Mouse (Mus musculus) testis, adult 2 months (tissue): ENCODE results near the gene Ncf1. TPM values are rescaled to one million over a fixed set of nuclear protein-coding genes. Genes with fewer than 3 reads are reported as not detected.

Experiments used
- H3K27ac ChIP-seq: fragments of 200-500 bp; 2 replicates; pipeline ENCODE4 v1.5.1; 2012; ENCODE audit warnings: low read depth, low read length; ENCODE audit not compliant: control insufficient read depth, insufficient read depth
- H3K27me3 ChIP-seq: fragments of 200-500 bp; 2 replicates; pipeline ENCODE4 v1.6.1; 2012; ENCODE audit warnings: mild to moderate bottlenecking, low read length, moderate library complexity; ENCODE audit not compliant: control insufficient read depth, insufficient read depth
- H3K36me3 ChIP-seq: fragments of 200-500 bp; 2 replicates; pipeline ENCODE4 v1.6.1; 2012; ENCODE audit warnings: mild to moderate bottlenecking, low read length; ENCODE audit not compliant: control insufficient read depth, insufficient read depth
- H3K4me1 ChIP-seq: fragments of 200-500 bp; 2 replicates; pipeline ENCODE4 v1.6.1; 2012; ENCODE audit warnings: low read length; ENCODE audit not compliant: control insufficient read depth, insufficient read depth
- H3K4me3 ChIP-seq: fragments of 200-500 bp; 2 replicates; pipeline ENCODE4 v1.5.1; 2012; ENCODE audit warnings: low read depth, mild to moderate bottlenecking, low read length, moderate library complexity, mixed read lengths; ENCODE audit not compliant: control insufficient read depth
- CTCF ChIP-seq: fragments of 200-500 bp; IDR thresholded peaks from 2 replicates; pipeline ENCODE4 v1.5.1; 2012; ENCODE audit warnings: low read depth, mild to moderate bottlenecking, inconsistent platforms, low read length, moderate library complexity; ENCODE audit not compliant: control insufficient read depth, insufficient read depth, insufficient replicate concordance
- POLR2A ChIP-seq: fragments of 200-500 bp; IDR thresholded peaks from 2 replicates; pipeline ENCODE4 v1.6.1; 2012; ENCODE audit warnings: low read depth, mild to moderate bottlenecking, inconsistent platforms, low read length, moderate library complexity; ENCODE audit not compliant: control insufficient read depth
- polyA plus RNA-seq: library from polyadenylated mRNA; depleted of rRNA; stranded (reverse); fragments of >200 nt; gene quantifications from 2 replicates; pipeline ENCODE4 v1.2.3, GENCODE M21; 2012

Gene Ncf1
- polyA plus RNA-seq, 1 experiment, result 0.56 TPM

GRCm38 (mm10) chr5:134236241-134236640 lies 6.8 kb upstream of the Ncf1 start:
- Histone ChIP-seq H3K4me3 (no peak overlapping the region), H3K36me3 (no peaks in the 10 kb centered on the region), H3K4me1 (peaks cover 3% of the 10 kb centered on the region; the same call in 1 of the 2 replicates), H3K27me3 (no peaks in the 10 kb centered on the region), H3K27ac (no peak overlapping the region)
- no peak for TF ChIP-seq POLR2A
- no peak for TF ChIP-seq CTCF

- no peak overlapping the region for H3K4me3 ChIP-seq
- no peak for TF ChIP-seq POLR2A
- TF ChIP-seq CTCF, result no peak
- H3K27me3 ChIP-seq, result no peaks in the 10 kb centered on the region
- H3K36me3 ChIP-seq, result no peaks in the 10 kb centered on the region
- peaks cover 3% of the 10 kb centered on the region; the same call in 1 of the 2 replicates for H3K4me1 ChIP-seq
- H3K27ac ChIP-seq, result no peak overlapping the region
Measured at GRCm38 (mm10) chr5:134235111-134235510, 5.7 kb upstream of the Ncf1 start.

GRCm38 (mm10) chr5:134234205-134234604 lies 4.8 kb upstream of the Ncf1 start:
- TF ChIP-seq POLR2A, result no peak
- Histone ChIP-seq H3K36me3 (no peaks in the 10 kb centered on the region), H3K4me3 (no peak overlapping the region), H3K27ac (no peak overlapping the region), H3K27me3 (no peaks in the 10 kb centered on the region), H3K4me1 (peaks cover 3% of the 10 kb centered on the region; the same call in 1 of the 2 replicates)

- TF ChIP-seq CTCF (no peak), POLR2A (no peak)
- no peak overlapping the region for H3K4me3 ChIP-seq
- no peaks in the 10 kb centered on the region for H3K36me3 ChIP-seq
- H3K4me1 ChIP-seq, result peaks cover 3% of the 10 kb centered on the region; the same call in 1 of the 2 replicates
- H3K27ac ChIP-seq, result no peak overlapping the region
- no peaks in the 10 kb centered on the region for H3K27me3 ChIP-seq
Measured at GRCm38 (mm10) chr5:134233244-134233651, 3.8 kb upstream of the Ncf1 start.

- peaks cover 6% of the 10 kb centered on the region for H3K4me1 ChIP-seq
- no peak for TF ChIP-seq POLR2A
- TF ChIP-seq CTCF, result no peak
- H3K36me3 ChIP-seq, result no peaks in the 10 kb centered on the region
- no peaks in the 10 kb centered on the region for H3K27me3 ChIP-seq
- H3K4me3 ChIP-seq, result no peak overlapping the region
- H3K27ac ChIP-seq, result no peak overlapping the region; the same call in 1 of the 2 replicates
Measured at GRCm38 (mm10) chr5:134232568-134232967, 3.1 kb upstream of the Ncf1 start.

- no peak for TF ChIP-seq POLR2A
- no peak for TF ChIP-seq CTCF
- Histone ChIP-seq H3K27me3 (no peaks in the 10 kb centered on the region), H3K27ac (no peak overlapping the region)
Measured at GRCm38 (mm10) chr5:134232111-134232510, 2.7 kb upstream of the Ncf1 start.

GRCm38 (mm10) chr5:134231376-134231775 lies 2.0 kb upstream of the Ncf1 start:
- H3K4me3 ChIP-seq, result no peak overlapping the region
- H3K4me1 ChIP-seq, result peaks cover 8% of the 10 kb centered on the region
- H3K27ac ChIP-seq, result no peak overlapping the region
- H3K27me3 ChIP-seq, result no peaks in the 10 kb centered on the region
- TF ChIP-seq CTCF, result no peak
- no peak for TF ChIP-seq POLR2A
- H3K36me3 ChIP-seq, result no peaks in the 10 kb centered on the region

More at GRCm38 (mm10) chr5:134232111-134232510, 2.7 kb upstream of the Ncf1 start:
- no peaks in the 10 kb centered on the region for H3K36me3 ChIP-seq
- peaks cover 6% of the 10 kb centered on the region for H3K4me1 ChIP-seq
- no peak overlapping the region for H3K4me3 ChIP-seq

GRCm38 (mm10) chr5:134228249-134228638 lies 1.2 kb downstream of the Ncf1 start:
- H3K36me3 ChIP-seq, result no peaks in the 10 kb centered on the region
- H3K4me1 ChIP-seq, result peaks cover 16% of the 10 kb centered on the region
- TF ChIP-seq POLR2A (no peak), CTCF (no peak)
- no peaks in the 10 kb centered on the region for H3K27me3 ChIP-seq
- H3K4me3 ChIP-seq, result no peak overlapping the region
- no peak overlapping the region for H3K27ac ChIP-seq
